Mouse (Mus musculus) liver, embryonic 14.5 days (tissue): ENCODE data around the gene Nfkbia. TPM values are rescaled to one million over a fixed set of nuclear protein-coding genes. Genes with fewer than 3 reads are reported as not detected.

Experiments used
- ATAC-seq: fragments of 200-750 bp; cut with Nextera tagmentation; 2 replicates; pipeline ENCODE4 v1.8.0; 2017; ENCODE audit warnings: moderate number of reproducible peaks, mild to moderate bottlenecking, moderate library complexity; ENCODE audit not compliant: insufficient read depth
- DNase-seq, 3 experiments: peaks; one replicate each; pipeline ENCODE4 v3.0.0-alpha.2; 2012 to 2013; ENCODE audit warnings: low read depth in 3 of 3, low spot score in 3 of 3
- H3K27ac ChIP-seq: fragments of 300-500 bp; sonication (generic); 2 replicates; pipeline ENCODE4 v1.5.1; 2014; ENCODE audit warnings: moderate library complexity, mild to moderate bottlenecking, control low read depth, inconsistent platforms
- H3K27me3 ChIP-seq: fragments of 300-500 bp; sonication (generic); 2 replicates; pipeline ENCODE4 v1.6.1; 2014; ENCODE audit warnings: mild to moderate bottlenecking, low read length, moderate library complexity; ENCODE audit not compliant: control insufficient read depth, insufficient read depth
- H3K36me3 ChIP-seq: fragments of 300-500 bp; sonication (generic); replicated peaks from 2 replicates; pipeline ENCODE4 v1.6.1; 2014; ENCODE audit warnings: low read depth; ENCODE audit not compliant: control insufficient read depth, insufficient read depth
- H3K4me1 ChIP-seq, 2 experiments: fragments of 200-500 bp in 1 of 2; fragments of 300-500 bp in 1 of 2; sonication (generic) in 1 of 2; replicated peaks; 2 replicates each; pipeline ENCODE4 v1.6.1; 2012 to 2014; ENCODE audit warnings: antibody characterized with exemption in 1 of 2, inconsistent platforms in 1 of 2, low read length in 1 of 2; ENCODE audit not compliant: control insufficient read depth in 2 of 2, insufficient read depth in 2 of 2
- H3K4me2 ChIP-seq: fragments of 300-500 bp; sonication (generic); 2 replicates; pipeline ENCODE4 v1.6.1; 2014; ENCODE audit warnings: low read depth, mild to moderate bottlenecking, control low read depth, moderate library complexity
- H3K4me3 ChIP-seq, 2 experiments: fragments of 200-500 bp in 1 of 2; fragments of 300-500 bp in 1 of 2; sonication (generic) in 1 of 2; 2 replicates each; pipeline ENCODE4 v1.5.1; 2012 to 2014; ENCODE audit warnings: low read depth in 2 of 2, low read length in 2 of 2, mild to moderate bottlenecking in 2 of 2, control low read depth in 1 of 2, inconsistent platforms in 1 of 2, moderate library complexity in 1 of 2; ENCODE audit not compliant: insufficient read depth in 1 of 2
- H3K9ac ChIP-seq: fragments of 300-500 bp; sonication (generic); replicated peaks from 2 replicates; pipeline ENCODE4 v1.6.1; 2014; ENCODE audit warnings: mild to moderate bottlenecking, control low read depth, moderate library complexity
- H3K9me3 ChIP-seq: fragments of 300-500 bp; sonication (generic); 2 replicates; pipeline ENCODE4 v1.6.1; 2016; ENCODE audit warnings: low read length, mixed read lengths; ENCODE audit not compliant: control insufficient read depth
- CTCF ChIP-seq: IDR thresholded peaks from 2 replicates; pipeline ENCODE4 v1.5.1; 2016; ENCODE audit warnings: antibody characterized with exemption, low read depth, control low read depth
- EP300 ChIP-seq: IDR thresholded peaks from 2 replicates; pipeline ENCODE4 v1.6.1; 2016; ENCODE audit warnings: antibody characterized with exemption, low read depth
- WGBS: fragments of 180-500 bp; shearing (Covaris S2); extraction: QIAGEN DNeasy Blood & Tissue Kit; methylation state at CpG from one replicate; pipeline ENCODE4 v1.1.7; 2014; ENCODE audit not compliant: insufficient replicate concordance; 5-methylcytosine and 5-hydroxymethylcytosine counted together
- polyA plus RNA-seq, 2 experiments: library from polyadenylated mRNA; depleted of rRNA in 1 of 2; stranded (reverse) in 1 of 2; unstranded in 1 of 2; fragments of >200 nt; fragmentation: Nextera tagmentation in 1 of 2; extraction: Ambion mirVana in 1 of 2; gene quantifications; 2 replicates each; pipeline versions ENCODE4 v1.2.1 to v1.2.3; 2012 to 2014

Gene Nfkbia
- polyA plus RNA-seq, 2 experiments = 8.8 to 12.4 TPM

DNA sequence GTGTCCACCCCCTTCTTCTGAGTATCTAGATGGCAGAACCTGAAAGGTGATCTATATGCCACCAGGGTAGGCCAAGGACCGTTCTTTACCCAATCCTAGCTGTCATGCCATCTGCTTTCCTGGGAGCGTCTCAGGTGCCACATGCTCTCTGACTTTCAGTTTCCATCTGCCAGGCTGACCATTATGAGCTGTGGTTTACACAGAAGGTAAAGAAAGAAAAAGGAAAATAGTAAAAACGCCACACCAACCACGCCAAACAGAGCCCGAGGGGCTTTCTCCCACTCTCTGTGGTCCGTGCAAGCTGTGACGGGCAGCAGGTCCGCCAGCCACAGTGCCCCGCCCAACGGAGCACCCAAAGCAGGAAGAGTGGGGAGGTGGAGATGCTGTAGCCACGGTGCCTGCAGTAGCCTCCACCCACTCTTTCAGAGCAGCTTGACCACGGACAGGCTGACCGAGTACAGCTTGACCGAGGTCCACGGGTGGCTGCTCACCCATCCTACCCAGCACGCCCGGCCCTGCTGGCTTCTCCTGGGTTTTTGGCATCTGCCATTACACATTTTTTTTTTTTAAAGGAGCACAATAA, 27.0 kb downstream of the Nfkbia start:
- DNase-seq = no peak
- no peak overlapping the region for H3K27ac ChIP-seq
- H3K36me3 ChIP-seq = no peaks in the 10 kb centered on the region
- H3K4me1 ChIP-seq = peaks cover 0 to 9% of the 10 kb centered on the region in 2 experiments; a peak in 1 of 4 replicates
- no peaks in the 10 kb centered on the region for H3K9me3 ChIP-seq
- TF ChIP-seq EP300 (no peak), CTCF (no peak)
- no peak for ATAC-seq
- H3K27me3 ChIP-seq = no peaks in the 10 kb centered on the region; the same call in 1 of the 2 replicates
- no peak overlapping the region for H3K9ac ChIP-seq
- H3K4me3 ChIP-seq = no peak overlapping the region
- 36% methylated on average over 17 of the region's 17 CpGs for WGBS
- no peak overlapping the region for H3K4me2 ChIP-seq

DNA sequence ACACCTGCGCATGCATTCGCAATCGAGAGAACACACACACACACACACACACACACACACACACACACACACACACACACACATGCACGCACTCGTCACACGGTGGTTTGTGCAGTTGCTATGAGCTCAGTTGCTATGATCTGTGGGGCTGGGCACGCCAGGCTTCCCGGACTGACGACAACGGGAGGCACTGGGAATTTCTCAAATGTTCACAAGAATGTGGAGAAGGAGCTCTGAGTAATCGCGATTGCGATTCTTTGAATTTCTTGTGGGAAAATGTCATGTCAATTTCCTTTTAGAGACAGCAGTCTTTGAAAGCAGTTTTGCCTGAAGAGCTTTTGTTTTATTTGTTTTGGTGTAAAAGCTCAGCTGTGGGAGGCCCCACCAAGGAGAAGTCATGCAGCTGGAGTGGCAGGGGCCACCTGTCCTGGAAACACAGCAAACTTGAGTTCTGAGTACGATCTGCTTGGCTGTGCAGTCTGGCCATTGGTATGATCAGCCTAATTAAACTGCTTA, 27.5 kb downstream of the Nfkbia start:
- ATAC-seq (no peak), DNase-seq (no peak)
- Histone ChIP-seq H3K4me2 (no peak overlapping the region), H3K9ac (no peak overlapping the region), H3K4me3 (no peak overlapping the region), H3K9me3 (no peaks in the 10 kb centered on the region), H3K27ac (no peak overlapping the region), H3K36me3 (no peaks in the 10 kb centered on the region), H3K4me1 (peaks cover 0 to 9% of the 10 kb centered on the region in 2 experiments; a peak in 1 of 4 replicates), H3K27me3 (no peaks in the 10 kb centered on the region; the same call in 1 of the 2 replicates)
- WGBS = 74% methylated on average over 14 of the region's 14 CpGs
- TF ChIP-seq EP300 (no peak), CTCF (no peak)

DNA sequence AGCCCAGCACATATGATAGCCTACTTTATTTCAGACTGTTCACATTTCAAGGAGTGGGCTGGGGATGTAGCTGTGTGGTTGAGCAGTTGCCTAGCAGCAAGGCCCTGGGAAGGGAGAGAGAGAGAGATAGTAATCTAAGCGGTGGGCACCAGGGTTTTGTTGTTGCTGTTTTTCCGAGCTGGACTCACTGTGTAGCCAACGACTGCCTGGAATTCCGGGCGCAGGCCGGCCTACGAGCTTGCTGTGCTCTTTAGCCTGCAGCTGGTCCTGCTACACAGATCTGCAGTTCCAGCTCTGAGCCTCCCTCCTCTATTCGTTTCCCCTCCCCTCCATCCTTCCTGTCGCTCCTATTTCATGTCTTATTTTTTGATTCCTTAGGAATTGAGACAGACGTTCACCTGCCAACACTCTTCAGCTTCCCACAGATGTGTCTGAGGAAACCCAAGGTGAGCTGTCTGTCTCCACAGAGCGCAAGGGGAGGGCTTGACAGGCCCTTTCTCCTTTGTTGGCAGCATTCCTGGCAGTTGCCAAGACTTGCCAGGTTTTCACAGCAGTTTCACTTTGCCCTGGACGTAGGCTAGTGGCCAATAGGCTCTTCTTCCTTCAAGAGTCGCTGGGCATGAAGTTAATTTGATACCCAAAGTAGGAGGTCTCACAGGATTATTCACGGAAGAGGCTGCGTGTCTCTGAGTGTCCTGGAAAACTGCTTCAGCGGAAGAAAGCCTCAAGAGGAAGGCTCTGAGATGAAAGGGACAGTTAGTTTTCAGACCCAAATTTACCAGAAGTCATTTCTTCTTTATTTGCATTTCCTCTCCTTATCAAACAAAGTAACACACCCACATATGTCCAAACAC, 28.2 kb downstream of the Nfkbia start:
- Histone ChIP-seq H3K4me1 (peaks cover 0 to 9% of the 10 kb centered on the region in 2 experiments; a peak in 1 of 4 replicates), H3K36me3 (no peaks in the 10 kb centered on the region), H3K4me2 (no peak overlapping the region), H3K4me3 (no peak overlapping the region), H3K9me3 (no peaks in the 10 kb centered on the region), H3K9ac (no peak overlapping the region), H3K27me3 (no peaks in the 10 kb centered on the region; the same call in 1 of the 2 replicates), H3K27ac (no peak overlapping the region)
- DNase-seq = no peak
- TF ChIP-seq CTCF (no peak), EP300 (no peak)
- ATAC-seq = no peak
- WGBS = 46% methylated on average over 16 of the region's 16 CpGs

DNA sequence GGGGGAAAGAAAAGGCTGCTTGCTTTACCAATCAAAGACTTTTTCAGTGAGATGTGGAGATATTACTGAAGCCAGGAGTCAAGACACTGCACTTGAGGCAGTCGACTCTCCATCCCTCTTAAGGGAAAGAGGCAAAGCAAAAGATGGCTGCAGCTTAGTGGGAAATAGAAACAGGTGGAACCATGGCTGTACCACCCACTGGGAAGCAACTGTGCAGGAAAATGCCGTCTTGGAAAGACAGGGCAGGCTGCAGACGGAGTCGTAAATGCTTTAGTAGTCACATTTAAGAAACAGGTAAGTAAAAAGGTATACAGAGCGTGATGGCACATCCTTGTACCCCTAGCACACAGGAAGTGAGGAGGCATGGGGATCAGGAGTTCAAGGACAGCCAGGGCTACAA, 29.4 kb downstream of the Nfkbia start:
- Histone ChIP-seq H3K4me2 (no peak overlapping the region), H3K4me1 (peaks cover 0 to 9% of the 10 kb centered on the region in 2 experiments; a peak in 1 of 4 replicates), H3K4me3 (no peak overlapping the region), H3K9me3 (no peaks in the 10 kb centered on the region), H3K27me3 (no peaks in the 10 kb centered on the region; the same call in 1 of the 2 replicates), H3K36me3 (no peaks in the 10 kb centered on the region), H3K27ac (no peak overlapping the region), H3K9ac (no peak overlapping the region)
- DNase-seq (no peak), ATAC-seq (no peak)
- WGBS = 67% methylated on average over 5 of the region's 5 CpGs
- TF ChIP-seq CTCF = no peak
- no peak for TF ChIP-seq EP300

DNA sequence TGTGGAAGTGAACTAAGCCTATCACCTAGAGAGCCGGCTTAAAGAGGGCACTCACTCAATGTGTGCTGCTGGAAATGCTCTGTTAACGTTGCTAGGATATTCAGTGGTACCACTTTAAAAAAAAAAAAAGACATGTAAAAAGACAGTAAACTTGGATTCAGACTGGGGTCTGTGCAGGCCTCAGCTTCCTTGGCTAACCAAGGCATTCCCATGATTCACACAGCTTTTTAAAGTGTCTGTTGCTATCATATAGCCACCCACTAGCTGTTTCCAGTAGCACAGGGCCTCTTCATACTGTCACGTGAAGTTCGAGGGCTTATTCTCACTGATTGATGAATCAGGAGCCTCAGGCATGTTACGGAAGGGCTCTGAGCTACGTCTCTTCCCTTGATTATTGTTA, 30.0 kb downstream of the Nfkbia start:
- DNase-seq = no peak
- H3K4me3 ChIP-seq = no peak overlapping the region
- no peaks in the 10 kb centered on the region for H3K9me3 ChIP-seq
- H3K9ac ChIP-seq = no peak overlapping the region
- 69% methylated on average over 6 of the region's 6 CpGs for WGBS
- no peak overlapping the region for H3K27ac ChIP-seq
- ATAC-seq = no peak
- H3K4me1 ChIP-seq = peaks cover 0 to 3% of the 10 kb centered on the region in 2 experiments; a peak in 1 of 4 replicates
- no peak overlapping the region for H3K4me2 ChIP-seq
- H3K27me3 ChIP-seq = no peaks in the 10 kb centered on the region
- H3K36me3 ChIP-seq = no peaks in the 10 kb centered on the region
- no peak for TF ChIP-seq CTCF
- TF ChIP-seq EP300 = no peak
